Mouse (Mus musculus): ENCODE data around the gene Zkscan16. TPM values are rescaled to one million over a fixed set of nuclear protein-coding genes. Genes with fewer than 3 reads are reported as not detected.
A peak's percentile ranks its signal among the peaks of the same experiment; 100 is the strongest.

Gene Zkscan16
- polyA plus RNA-seq, 1 experiment = not detected

- Histone ChIP-seq H3K4me2 (ENCODE audit: low read depth) (no peak overlapping the region), H3ac (ENCODE audit: control insufficient read depth, insufficient read length) (no peak overlapping the region), H3K36me3 (ENCODE audit: control insufficient read depth, insufficient read depth) (no peaks in the 10 kb centered on the region), H3K27me3 (ENCODE audit: control insufficient read depth, insufficient read depth, insufficient read length) (peaks cover 5% of the 10 kb centered on the region), H3K79me2 (ENCODE audit: control insufficient read depth, insufficient read depth) (no peaks in the 10 kb centered on the region), H3K4me3 (no peak overlapping the region)
- TF ChIP-seq E2F4 (IDR thresholded peaks at IDR 0.05; ENCODE audit: insufficient read depth) = no peak
Measured at GRCm38 (mm10) chr4:58932541-58932940, 10.9 kb upstream of the Zkscan16 start.

GRCm38 (mm10) chr4:58934308-58934707 lies 9.1 kb upstream of the Zkscan16 start:
- TF ChIP-seq MYOD1 (IDR thresholded peaks at IDR 0.05; ENCODE audit: control insufficient read depth in 1 of 3, insufficient read length in 2 of 3, low read depth in 2 of 3) = no peak
- no peak for TF ChIP-seq POLR2AphosphoS2 (IDR thresholded peaks at IDR 0.05; ENCODE audit: insufficient read length, low read depth)
- TF ChIP-seq CEBPB (IDR thresholded peaks at IDR 0.05; ENCODE audit: insufficient read depth, poor library complexity, severe bottlenecking) = no peak
- no peak for TF ChIP-seq USF1 (IDR thresholded peaks at IDR 0.05; ENCODE audit: low read depth)
- no peak for TF ChIP-seq TCF3 (IDR thresholded peaks at IDR 0.05; ENCODE audit: insufficient read length, low read depth)
- TF ChIP-seq E2F4 (IDR thresholded peaks at IDR 0.05; ENCODE audit: insufficient read depth) = no peak
- Histone ChIP-seq H3K79me2 (ENCODE audit: control insufficient read depth, insufficient read depth) (no peaks in the 10 kb centered on the region), H3K4me2 (ENCODE audit: low read depth) (no peak overlapping the region), H3K27me3 (ENCODE audit: control insufficient read depth, insufficient read depth, insufficient read length) (no peaks in the 10 kb centered on the region), H3ac (ENCODE audit: control insufficient read depth, insufficient read length) (no peak overlapping the region), H3K4me3 (no peak overlapping the region), H3K36me3 (ENCODE audit: control insufficient read depth, insufficient read depth) (no peaks in the 10 kb centered on the region)

DNA sequence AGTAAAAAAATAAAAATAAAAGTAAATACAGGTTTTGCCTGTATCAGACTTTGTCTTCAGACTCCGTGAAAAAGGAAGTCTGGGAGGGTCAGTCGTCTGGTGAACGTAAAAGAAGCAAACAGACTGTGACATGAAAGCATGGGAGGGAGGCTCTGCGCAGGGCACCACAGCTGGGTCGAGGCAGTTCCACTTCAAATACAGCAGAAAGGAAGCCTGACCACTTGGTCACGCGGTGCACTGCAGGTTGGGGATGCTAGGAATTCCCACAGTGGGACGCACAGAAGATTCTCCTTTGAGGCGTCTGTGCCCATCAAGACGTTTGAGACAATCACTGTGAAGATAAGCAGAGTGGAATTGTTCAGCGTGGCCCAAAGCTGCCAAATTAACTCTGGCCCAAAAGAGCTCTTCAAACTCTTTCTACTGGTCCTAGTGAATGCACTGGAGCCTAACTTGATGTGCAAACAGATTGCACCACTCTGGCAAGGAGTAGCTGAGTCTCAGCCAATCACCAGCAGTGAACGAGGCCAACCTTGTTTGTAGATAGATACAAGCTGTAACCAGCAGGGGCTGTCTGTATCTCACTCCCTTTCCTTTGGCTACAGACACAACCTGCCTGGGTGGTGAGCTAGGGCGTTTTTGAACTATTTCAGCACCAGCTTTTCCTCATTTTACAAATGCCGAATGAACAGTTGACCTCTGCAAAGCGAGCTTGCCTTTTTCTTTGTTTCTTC lies 8.5 kb upstream of the Zkscan16 start:
- TF ChIP-seq MAX (IDR thresholded peaks at IDR 0.05; ENCODE audit: low read depth) = no peak
- TF ChIP-seq TCF3 (IDR thresholded peaks at IDR 0.05; ENCODE audit: insufficient read length, low read depth) = no peak
- TF ChIP-seq SRF (IDR thresholded peaks at IDR 0.05; ENCODE audit: control insufficient read depth, insufficient read length, low read depth) = no peak
- no peak for TF ChIP-seq MYOG (IDR thresholded peaks at IDR 0.05; ENCODE audit: control insufficient read depth in 1 of 3, insufficient read depth in 1 of 3, insufficient read length in 2 of 3, low read depth in 2 of 3)
- Histone ChIP-seq H3K4me2 (ENCODE audit: low read depth) (no peak overlapping the region), H3K79me2 (ENCODE audit: control insufficient read depth, insufficient read depth) (no peaks in the 10 kb centered on the region), H3K27me3 (ENCODE audit: control insufficient read depth, insufficient read depth, insufficient read length) (no peaks in the 10 kb centered on the region), H3K36me3 (ENCODE audit: control insufficient read depth, insufficient read depth) (no peaks in the 10 kb centered on the region), H3K4me3 (no peak overlapping the region), H3ac (ENCODE audit: control insufficient read depth, insufficient read length) (no peak overlapping the region)

GRCm38 (mm10) chr4:58935846-58936245 lies 7.6 kb upstream of the Zkscan16 start:
- H3K4me2 ChIP-seq (ENCODE audit: low read depth) = no peak overlapping the region
- no peaks in the 10 kb centered on the region for H3K36me3 ChIP-seq (ENCODE audit: control insufficient read depth, insufficient read depth)
- TF ChIP-seq MAX (IDR thresholded peaks at IDR 0.05; ENCODE audit: low read depth) (no peak), USF1 (IDR thresholded peaks at IDR 0.05; ENCODE audit: low read depth) (no peak), MYOD1 (IDR thresholded peaks at IDR 0.05; ENCODE audit: control insufficient read depth in 1 of 3, insufficient read length in 2 of 3, low read depth in 2 of 3) (no peak), SRF (IDR thresholded peaks at IDR 0.05; ENCODE audit: control insufficient read depth, insufficient read length, low read depth) (no peak), POLR2A (IDR thresholded peaks at IDR 0.05; ENCODE audit: insufficient read length, low read depth) (no peak), E2F4 (IDR thresholded peaks at IDR 0.05; ENCODE audit: insufficient read depth) (no peak), MYOG (IDR thresholded peaks at IDR 0.05; ENCODE audit: control insufficient read depth in 1 of 3, insufficient read depth in 1 of 3, insufficient read length in 2 of 3, low read depth in 2 of 3) (no peak), REST (IDR thresholded peaks at IDR 0.05; ENCODE audit: insufficient read depth, insufficient read length) (no peak)
- no peak overlapping the region for H3K4me3 ChIP-seq
- no peaks in the 10 kb centered on the region for H3K27me3 ChIP-seq (ENCODE audit: control insufficient read depth, insufficient read depth, insufficient read length)
- no peaks in the 10 kb centered on the region for H3K79me2 ChIP-seq (ENCODE audit: control insufficient read depth, insufficient read depth)
- H3ac ChIP-seq (ENCODE audit: control insufficient read depth, insufficient read length) = no peak overlapping the region

DNA sequence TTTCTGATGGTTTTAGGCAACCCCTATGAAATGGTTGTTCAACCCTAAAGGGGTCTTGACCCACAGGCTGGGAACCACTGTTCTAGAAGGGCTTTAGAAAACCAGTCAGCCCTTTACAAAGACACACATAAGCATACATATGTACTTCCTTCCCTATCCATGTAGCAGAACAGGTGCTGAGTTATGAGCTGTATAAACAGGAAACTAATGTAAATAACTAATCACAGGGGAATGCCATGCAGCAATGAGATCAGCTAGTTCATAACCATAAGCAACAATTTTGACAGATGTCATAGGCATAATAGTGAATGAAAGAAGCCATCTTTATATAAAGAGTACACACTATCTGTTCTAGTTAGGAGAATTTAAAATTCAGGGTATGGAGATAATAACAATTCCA lies 1.8 kb upstream of the Zkscan16 start:
- TF ChIP-seq E2F4 (IDR thresholded peaks at IDR 0.05; ENCODE audit: insufficient read depth) (no peak), POLR2AphosphoS2 (IDR thresholded peaks at IDR 0.05; ENCODE audit: insufficient read length, low read depth) (no peak), SRF (IDR thresholded peaks at IDR 0.05; ENCODE audit: control insufficient read depth, insufficient read length, low read depth) (no peak)
- no peak overlapping the region for H3K4me3 ChIP-seq
- no peaks in the 10 kb centered on the region for H3K79me2 ChIP-seq (ENCODE audit: control insufficient read depth, insufficient read depth)
- H3K36me3 ChIP-seq (ENCODE audit: control insufficient read depth, insufficient read depth) = no peaks in the 10 kb centered on the region
- no peak overlapping the region for H3ac ChIP-seq (ENCODE audit: control insufficient read depth, insufficient read length)
- peaks cover 6% of the 10 kb centered on the region for H3K27me3 ChIP-seq (ENCODE audit: control insufficient read depth, insufficient read depth, insufficient read length)
- no peak overlapping the region for H3K4me2 ChIP-seq (ENCODE audit: low read depth)

DNA sequence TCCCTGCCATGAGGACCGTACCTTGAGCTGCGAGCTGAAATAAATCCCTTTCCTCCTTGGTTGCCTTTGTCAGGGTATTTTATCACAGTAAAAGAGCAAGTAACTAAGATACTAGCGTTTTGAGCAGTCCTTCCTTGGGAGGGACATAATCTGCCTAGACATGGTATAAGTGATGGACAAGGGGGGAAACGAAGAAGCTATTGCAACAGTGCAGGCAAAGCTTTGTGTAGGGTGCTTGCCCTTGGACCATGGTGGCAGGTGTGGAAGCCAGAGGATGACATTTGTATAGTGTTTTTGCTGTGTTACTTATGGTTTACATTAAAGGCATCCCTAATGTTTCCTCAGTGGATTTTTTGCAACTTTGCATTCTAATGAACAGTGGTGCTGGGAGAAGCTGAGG lies 486 bp upstream of the Zkscan16 start:
- Histone ChIP-seq H3K4me2 (ENCODE audit: low read depth) (peak overlapping the region; percentile 51), H3K27me3 (ENCODE audit: control insufficient read depth, insufficient read depth, insufficient read length) (peaks cover 6% of the 10 kb centered on the region), H3K79me2 (ENCODE audit: control insufficient read depth, insufficient read depth) (no peaks in the 10 kb centered on the region), H3ac (ENCODE audit: control insufficient read depth, insufficient read length) (no peak overlapping the region), H3K4me3 (no peak overlapping the region), H3K36me3 (ENCODE audit: control insufficient read depth, insufficient read depth) (no peaks in the 10 kb centered on the region)
- TF ChIP-seq POLR2A (IDR thresholded peaks at IDR 0.05; ENCODE audit: insufficient read length, low read depth) (no peak), REST (IDR thresholded peaks at IDR 0.05; ENCODE audit: insufficient read depth, insufficient read length) (no peak), MYOD1 (IDR thresholded peaks at IDR 0.05; ENCODE audit: control insufficient read depth in 1 of 3, insufficient read length in 2 of 3, low read depth in 2 of 3) (no peak), MAX (IDR thresholded peaks at IDR 0.05; ENCODE audit: low read depth) (no peak), SRF (IDR thresholded peaks at IDR 0.05; ENCODE audit: control insufficient read depth, insufficient read length, low read depth) (no peak), TCF12 (IDR thresholded peaks at IDR 0.05; ENCODE audit: insufficient read depth, poor library complexity, severe bottlenecking) (no peak), CEBPB (IDR thresholded peaks at IDR 0.05; ENCODE audit: insufficient read depth, poor library complexity, severe bottlenecking) (no peak), E2F4 (IDR thresholded peaks at IDR 0.05; ENCODE audit: insufficient read depth) (no peak), USF1 (IDR thresholded peaks at IDR 0.05; ENCODE audit: low read depth) (no peak), MYOG (IDR thresholded peaks at IDR 0.05; ENCODE audit: control insufficient read depth in 1 of 3, insufficient read depth in 1 of 3, insufficient read length in 2 of 3, low read depth in 2 of 3) (no peak), TCF3 (IDR thresholded peaks at IDR 0.05; ENCODE audit: insufficient read length, low read depth) (no peak), POLR2AphosphoS2 (IDR thresholded peaks at IDR 0.05; ENCODE audit: insufficient read length, low read depth) (no peak)

All from myocyte (in vitro differentiated cells).